Mouse (Mus musculus) forebrain, embryonic 14.5 days (tissue): ENCODE data around the gene Arl14ep. TPM values are rescaled to one million over a fixed set of nuclear protein-coding genes. Genes with fewer than 3 reads are reported as not detected.
A peak's percentile ranks its signal among the peaks of the same experiment; 100 is the strongest.
"Not testable (repeated sequence)": the region's sequence is repeated elsewhere in the genome, so short reads cannot be mapped to it uniquely, and the experiment has no call there.

ENCODE experiments used
- ATAC-seq: fragments of 200-750 bp; cut with Nextera tagmentation; 2 replicates; pipeline ENCODE4 v1.8.0; 2017; ENCODE audit warnings: mild to moderate bottlenecking, moderate library complexity
- DNase-seq: peaks from one replicate; pipeline ENCODE4 v3.0.0-alpha.2; 2015; ENCODE audit warnings: low spot score
- H3K27ac ChIP-seq: fragments of 300-500 bp; sonication (generic); 2 replicates; pipeline ENCODE4 v1.5.1; 2014; ENCODE audit warnings: low read depth, mild to moderate bottlenecking, control low read depth, low read length, moderate library complexity
- H3K27me3 ChIP-seq: fragments of 300-500 bp; sonication (generic); replicated peaks from 2 replicates; pipeline ENCODE4 v1.6.1; 2014; ENCODE audit warnings: low read length, control low read depth, mixed read lengths; ENCODE audit not compliant: control insufficient read depth, insufficient read depth
- H3K36me3 ChIP-seq: fragments of 300-500 bp; sonication (generic); 2 replicates; pipeline ENCODE4 v1.6.1; 2014; ENCODE audit warnings: low read length, control low read depth; ENCODE audit not compliant: control insufficient read depth, insufficient read depth
- H3K4me1 ChIP-seq: fragments of 300-500 bp; sonication (generic); 2 replicates; pipeline ENCODE4 v1.6.1; 2014; ENCODE audit warnings: antibody characterized with exemption, low read length, control low read depth; ENCODE audit not compliant: control insufficient read depth, insufficient read depth
- H3K4me2 ChIP-seq: fragments of 300-500 bp; sonication (generic); 2 replicates; pipeline ENCODE4 v1.6.1; 2014; ENCODE audit warnings: mild to moderate bottlenecking, control low read depth, low read length
- H3K4me3 ChIP-seq: fragments of 300-500 bp; sonication (generic); 2 replicates; pipeline ENCODE4 v1.5.1; 2014; ENCODE audit warnings: low read depth, low read length, control low read depth
- H3K9ac ChIP-seq: fragments of 300-500 bp; sonication (generic); 2 replicates; pipeline ENCODE4 v1.6.1; 2014; ENCODE audit warnings: mild to moderate bottlenecking, low read length, control low read depth, moderate library complexity
- H3K9me3 ChIP-seq: fragments of 300-500 bp; sonication (generic); replicated peaks from 2 replicates; pipeline ENCODE4 v1.6.1; 2016; ENCODE audit warnings: low read length, control low read depth, mixed read lengths; ENCODE audit not compliant: control insufficient read depth
- WGBS: fragments of 180-500 bp; shearing (Covaris S2); extraction: QIAGEN DNeasy Blood & Tissue Kit; methylation state at CpG from one replicate; pipeline ENCODE4 v1.1.7; 2014; 5-methylcytosine and 5-hydroxymethylcytosine counted together
- polyA plus RNA-seq: library from polyadenylated mRNA; unstranded; fragments of >200 nt; fragmentation: Nextera tagmentation; extraction: Ambion mirVana; gene quantifications from 2 replicates; pipeline ENCODE4 v1.2.1, GENCODE M21; 2014

Arl14ep gene
- 36.8 and 40.3 TPM in 2 replicates for polyA plus RNA-seq

DNA sequence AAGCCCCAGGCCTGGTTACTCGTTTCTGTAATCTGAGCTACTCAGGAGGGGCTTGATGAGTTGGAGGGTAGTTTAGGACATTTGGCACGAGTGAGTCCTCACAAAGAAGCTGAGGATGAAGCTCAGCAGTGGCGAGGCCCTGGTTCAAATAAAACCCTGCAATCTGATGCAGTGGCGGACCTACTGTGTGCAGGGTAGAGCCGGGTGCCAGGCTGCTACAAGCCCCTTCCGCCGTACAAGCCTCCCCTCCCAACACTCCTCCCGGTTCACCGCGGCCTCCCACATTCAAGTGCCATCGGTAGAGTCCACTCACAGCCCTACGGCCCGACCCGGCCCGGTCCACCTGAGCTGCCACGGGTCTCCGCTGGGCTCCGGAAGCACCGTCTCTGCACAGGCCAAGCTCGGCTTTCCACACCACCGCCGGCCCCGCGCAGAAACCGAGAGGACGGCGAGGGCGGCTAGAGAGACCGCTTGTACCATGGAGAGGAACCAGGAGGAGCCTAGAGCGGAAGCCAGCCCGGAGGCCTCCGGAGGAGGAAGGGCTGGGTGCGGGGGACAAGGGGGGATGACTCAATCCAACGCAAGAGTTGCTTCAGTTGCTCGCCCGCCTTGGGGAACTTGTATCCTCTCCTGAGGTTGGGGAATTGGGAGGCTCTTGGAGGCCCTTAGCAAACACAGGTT is at the start of gene Arl14ep:
Gene Arl14ep, minus strand, starts transcription at position 466 of the 681 bp plus-strand sequence.
- DNase-seq: peak; percentile 90
- Histone ChIP-seq H3K9me3 (no peaks in the 10 kb centered on the region), H3K36me3 (peaks cover 2% of the 10 kb centered on the region; the same call in 1 of the 2 replicates), H3K4me2 (peak within 1 kb of the TSS; percentile 64), H3K27ac (0 out of 2 replicates have a peak within 1 kb of the TSS, but pooled peaks have one; percentile 14), H3K9ac (peak within 1 kb of the TSS; percentile 94), H3K4me3 (peak within 1 kb of the TSS; percentile 83), H3K4me1 (peaks cover 4% of the 10 kb centered on the region; the same call in 1 of the 2 replicates), H3K27me3 (no peaks in the 10 kb centered on the region)
- under 1% methylated on average over 36 of the region's 36 CpGs for WGBS
- ATAC-seq: peak; percentile 99

DNA sequence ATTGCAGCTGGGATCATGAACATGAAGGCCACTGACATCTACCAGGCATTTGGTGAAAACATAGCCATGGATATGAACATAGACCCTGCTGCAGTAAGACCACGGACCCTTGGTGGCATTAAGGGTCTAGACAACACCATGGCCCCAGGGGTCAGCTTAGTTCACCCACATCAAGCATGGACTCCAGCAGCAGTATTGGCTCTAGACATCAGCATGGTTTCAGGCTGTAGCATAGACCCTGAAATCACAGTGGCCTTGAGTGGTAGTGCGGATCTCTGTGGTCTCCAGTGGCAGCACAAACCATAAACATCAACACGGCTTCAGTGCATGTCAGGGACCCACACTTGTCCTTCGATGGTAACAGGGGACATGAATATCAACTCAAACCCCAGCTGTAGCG is 48.5 kb upstream of the Arl14ep start:
- no peak overlapping the region for H3K4me3 ChIP-seq
- H3K4me2 ChIP-seq: no peak overlapping the region
- ATAC-seq: no peak
- no peaks in the 10 kb centered on the region for H3K4me1 ChIP-seq
- no peak overlapping the region for H3K9ac ChIP-seq
- no peak overlapping the region for H3K27ac ChIP-seq
- H3K9me3 ChIP-seq: no peaks in the 10 kb centered on the region
- 93% methylated on average over 5 of the region's 5 CpGs for WGBS
- H3K27me3 ChIP-seq: no peaks in the 10 kb centered on the region
- no peaks in the 10 kb centered on the region for H3K36me3 ChIP-seq
- no peak for DNase-seq

- ATAC-seq (no peak), DNase-seq (no peak)
- Histone ChIP-seq H3K4me3 (no peak overlapping the region), H3K4me1 (no peaks in the 10 kb centered on the region), H3K36me3 (no peaks in the 10 kb centered on the region), H3K9me3 (no peaks in the 10 kb centered on the region), H3K9ac (no peak overlapping the region), H3K27ac (no peak overlapping the region), H3K4me2 (no peak overlapping the region), H3K27me3 (no peaks in the 10 kb centered on the region)
- WGBS: 77% methylated on average over 2 of the region's 2 CpGs
Observed at GRCm38 (mm10) chr2:107019331-107019730, 45.1 kb upstream of the Arl14ep start.

GRCm38 (mm10) chr2:107013161-107013560 is 38.9 kb upstream of the Arl14ep start:
- whole genome bisulfite sequencing: 86% methylated on average over 4 of the region's 4 CpGs
- no peaks in the 10 kb centered on the region for H3K9me3 ChIP-seq
- ATAC-seq (no peak), DNase-seq (no peak)
- no peaks in the 10 kb centered on the region for H3K36me3 ChIP-seq
- no peaks in the 10 kb centered on the region for H3K27me3 ChIP-seq
- H3K27ac ChIP-seq: no peak overlapping the region
- no peak overlapping the region for H3K4me2 ChIP-seq
- H3K4me3 ChIP-seq: no peak overlapping the region
- H3K9ac ChIP-seq: no peak overlapping the region
- no peaks in the 10 kb centered on the region for H3K4me1 ChIP-seq

- no peak overlapping the region for H3K27ac ChIP-seq
- no peaks in the 10 kb centered on the region for H3K36me3 ChIP-seq
- H3K27me3 ChIP-seq: no peaks in the 10 kb centered on the region
- DNase-seq: no peak
- H3K4me3 ChIP-seq: no peak overlapping the region
- no peaks in the 10 kb centered on the region for H3K9me3 ChIP-seq
- no peaks in the 10 kb centered on the region for H3K4me1 ChIP-seq
- no peak overlapping the region for H3K4me2 ChIP-seq
- H3K9ac ChIP-seq: no peak overlapping the region
- no peak for ATAC-seq
- WGBS: 98% methylated on average over 4 of the region's 4 CpGs
Observed at GRCm38 (mm10) chr2:107012318-107012717, 38.1 kb upstream of the Arl14ep start.

DNA sequence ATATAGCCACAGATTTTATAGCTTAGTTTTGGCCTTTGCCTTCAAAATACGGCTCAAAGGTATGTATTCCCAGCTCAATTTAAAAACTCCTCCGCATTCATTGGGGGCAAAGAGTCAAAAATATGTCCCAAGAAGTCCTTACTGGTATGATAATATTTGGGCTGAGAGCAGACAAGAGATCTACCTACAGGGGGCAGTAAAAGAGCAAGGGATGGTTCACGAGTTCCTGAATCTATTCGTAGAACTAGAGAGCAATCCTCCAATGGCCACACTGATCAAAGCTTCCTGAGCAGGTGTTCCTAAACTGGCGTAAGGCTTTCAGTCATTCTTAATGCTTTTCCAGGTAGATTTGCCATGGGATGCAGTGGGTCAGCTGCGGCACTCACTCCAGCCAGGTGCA is 35.9 kb upstream of the Arl14ep start:
- H3K27me3 ChIP-seq: no peaks in the 10 kb centered on the region
- no peaks in the 10 kb centered on the region for H3K4me1 ChIP-seq
- H3K36me3 ChIP-seq: no peaks in the 10 kb centered on the region
- no peak overlapping the region for H3K27ac ChIP-seq
- H3K9me3 ChIP-seq: no peaks in the 10 kb centered on the region
- H3K4me2 ChIP-seq: no peak overlapping the region
- peak; percentile 10 for DNase-seq
- 79% methylated on average over 6 of the region's 6 CpGs for WGBS
- no peak overlapping the region for H3K4me3 ChIP-seq
- no peak for ATAC-seq
- no peak overlapping the region for H3K9ac ChIP-seq

DNA sequence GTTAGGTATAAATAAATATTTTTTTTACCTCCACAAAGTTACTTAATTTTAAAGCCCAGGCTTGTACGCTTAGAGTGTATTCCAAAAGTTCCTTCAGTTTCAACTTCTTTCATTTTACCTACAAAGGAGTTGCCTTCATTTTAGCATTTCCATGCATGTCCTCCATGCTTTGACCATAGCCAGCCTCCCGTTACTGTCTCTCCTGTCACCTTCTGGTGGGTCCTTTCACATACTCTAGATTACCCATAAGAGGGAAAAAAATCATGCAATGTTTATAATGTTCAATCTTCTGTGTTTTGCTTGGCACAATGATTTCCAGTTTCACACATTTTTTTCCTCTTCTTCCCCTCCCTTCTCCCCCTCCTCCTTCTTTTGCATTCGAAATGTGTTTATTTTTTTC is 32.2 kb upstream of the Arl14ep start:
- H3K9ac ChIP-seq: no peak overlapping the region
- H3K27me3 ChIP-seq: no peaks in the 10 kb centered on the region
- no peaks in the 10 kb centered on the region for H3K36me3 ChIP-seq
- H3K4me3 ChIP-seq: no peak overlapping the region
- H3K4me1 ChIP-seq: no peaks in the 10 kb centered on the region
- DNase-seq: no peak
- no peak overlapping the region for H3K4me2 ChIP-seq
- WGBS: 88% methylated on average over 3 of the region's 3 CpGs
- ATAC-seq: no peak
- H3K9me3 ChIP-seq: no peaks in the 10 kb centered on the region
- H3K27ac ChIP-seq: no peak overlapping the region

DNA sequence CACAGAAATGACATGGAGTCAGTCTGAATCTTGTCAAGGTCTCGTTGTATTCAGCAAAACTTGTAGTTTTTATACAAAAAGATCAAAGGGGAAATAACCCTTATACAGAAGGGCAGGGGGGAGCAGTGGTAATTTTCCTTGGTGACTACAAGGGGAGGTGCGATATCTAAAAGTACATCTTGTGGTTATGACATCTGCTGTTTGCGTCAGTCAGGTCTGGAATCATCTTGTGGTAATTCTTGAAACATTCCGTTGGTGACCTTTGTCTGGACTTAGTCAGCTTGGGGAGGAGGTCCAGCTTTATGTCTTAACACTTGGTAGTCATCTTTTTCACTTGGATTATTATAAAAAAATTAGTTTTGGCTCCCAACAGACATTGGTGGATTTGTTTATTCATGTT is 31.7 kb upstream of the Arl14ep start:
- 86% methylated on average over 4 of the region's 4 CpGs for WGBS
- ATAC-seq, H3K9ac ChIP-seq, H3K27ac ChIP-seq, H3K4me3 ChIP-seq, H3K4me2 ChIP-seq, H3K27me3 ChIP-seq, H3K36me3 ChIP-seq, DNase-seq, H3K9me3 ChIP-seq, H3K4me1 ChIP-seq: not testable (repeated sequence)

- Histone ChIP-seq H3K9me3 (no peaks in the 10 kb centered on the region), H3K27me3 (no peaks in the 10 kb centered on the region), H3K36me3 (no peaks in the 10 kb centered on the region), H3K4me2 (no peak overlapping the region), H3K27ac (no peak overlapping the region), H3K9ac (no peak overlapping the region), H3K4me3 (no peak overlapping the region), H3K4me1 (no peaks in the 10 kb centered on the region)
- WGBS: 96% methylated on average over 1 of the region's 1 CpGs
- DNase-seq (no peak), ATAC-seq (no peak)
Observed at GRCm38 (mm10) chr2:106991261-106991660, 17.0 kb upstream of the Arl14ep start.
